Mouse (Mus musculus): ENCODE measurements at regions not wholly inside any gene's neighbourhood (a gene's known extent, or its start where the extent isn't known, plus 50 kb on each side); places are given as distances from the start of the nearest gene placed in this dataset.

GRCm38 (mm10) chr1:78050231-78050630 is 146.7 kb downstream of the Pax3 start:
- no peaks in the 10 kb centered on the region for H3K9me3 ChIP-seq (ENCODE audit: control insufficient read depth, low read length)
- H3K4me1 ChIP-seq (replicated peaks; ENCODE audit: control insufficient read depth, insufficient read depth, low read length), result no peaks in the 10 kb centered on the region
- ATAC-seq (replicated peaks; ENCODE audit: low FRiP score, low TSS enrichment, low read depth) (no peak), DNase-seq (ENCODE audit: low spot score) (no peak)
- H3K27ac ChIP-seq (ENCODE audit: low read depth), result no peak overlapping the region
- H3K4me3 ChIP-seq (ENCODE audit: low read depth, low read length), result no peak overlapping the region
- no peak overlapping the region for H3K9ac ChIP-seq (ENCODE audit: low read length)
- H3K27me3 ChIP-seq (replicated peaks; ENCODE audit: control insufficient read depth, insufficient read depth, low read length), result no peaks in the 10 kb centered on the region
- H3K36me3 ChIP-seq (ENCODE audit: control insufficient read depth, insufficient read depth, low read length), result no peaks in the 10 kb centered on the region
- WGBS, result 83% methylated on average over 3 of the region's 3 CpGs
- no peak overlapping the region for H3K4me2 ChIP-seq (ENCODE audit: low read length)

DNA sequence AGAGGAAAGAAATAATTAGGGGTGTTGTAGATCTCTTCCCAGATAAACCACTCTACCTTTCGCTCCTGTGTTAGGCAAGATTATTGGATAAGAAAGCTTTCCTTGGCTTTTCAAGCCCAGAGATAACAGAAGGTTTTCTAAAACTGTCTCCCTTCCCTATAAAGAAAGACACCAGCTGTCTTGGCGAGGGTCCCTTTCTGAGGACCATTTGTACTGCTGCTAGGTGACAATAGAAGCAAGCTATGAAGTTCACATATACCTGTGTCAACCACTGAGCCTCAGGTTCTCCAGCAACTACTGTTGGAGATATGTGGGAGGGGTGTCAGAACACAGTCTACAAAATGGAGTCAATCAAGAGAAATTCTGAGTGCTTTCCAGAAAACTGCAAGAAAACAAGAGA is 164.6 kb downstream of the Pax3 start:
- ATAC-seq (replicated peaks; ENCODE audit: low FRiP score, low TSS enrichment, low read depth), result no peak
- 73% methylated on average over 2 of the region's 2 CpGs for WGBS

GRCm38 (mm10) chr1:78021766-78022165 is 175.2 kb downstream of the Pax3 start:
- 21% methylated on average over 6 of the region's 6 CpGs for WGBS
- DNase-seq (ENCODE audit: low spot score) (no peak), ATAC-seq (replicated peaks; ENCODE audit: low FRiP score, low TSS enrichment, low read depth) (no peak)
- no peak overlapping the region for H3K4me2 ChIP-seq (ENCODE audit: low read length)
- no peaks in the 10 kb centered on the region for H3K36me3 ChIP-seq (ENCODE audit: control insufficient read depth, insufficient read depth, low read length)
- peaks cover 2% of the 10 kb centered on the region; the same call in 1 of the 2 replicates for H3K4me1 ChIP-seq (replicated peaks; ENCODE audit: control insufficient read depth, insufficient read depth, low read length)
- H3K9me3 ChIP-seq (ENCODE audit: control insufficient read depth, low read length), result no peaks in the 10 kb centered on the region
- no peak overlapping the region for H3K27ac ChIP-seq (ENCODE audit: low read depth)
- no peaks in the 10 kb centered on the region for H3K27me3 ChIP-seq (replicated peaks; ENCODE audit: control insufficient read depth, insufficient read depth, low read length)
- no peak overlapping the region for H3K9ac ChIP-seq (ENCODE audit: low read length)
- no peak overlapping the region for H3K4me3 ChIP-seq (ENCODE audit: low read depth, low read length)

More for the DNA sequence above, 164.6 kb downstream of the Pax3 start:
- no peaks in the 10 kb centered on the region for H3K27me3 ChIP-seq (replicated peaks; ENCODE audit: control insufficient read depth, insufficient read depth, low read length)
- DNase-seq (ENCODE audit: low spot score), result no peak
- H3K9ac ChIP-seq (ENCODE audit: low read length), result no peak overlapping the region
- no peak overlapping the region for H3K4me3 ChIP-seq (ENCODE audit: low read depth, low read length)
- no peak overlapping the region for H3K4me2 ChIP-seq (ENCODE audit: low read length)
- no peak overlapping the region for H3K27ac ChIP-seq (ENCODE audit: low read depth)
- H3K36me3 ChIP-seq (ENCODE audit: control insufficient read depth, insufficient read depth, low read length), result no peaks in the 10 kb centered on the region
- no peaks in the 10 kb centered on the region for H3K4me1 ChIP-seq (replicated peaks; ENCODE audit: control insufficient read depth, insufficient read depth, low read length)
- H3K9me3 ChIP-seq (ENCODE audit: control insufficient read depth, low read length), result no peaks in the 10 kb centered on the region

DNA sequence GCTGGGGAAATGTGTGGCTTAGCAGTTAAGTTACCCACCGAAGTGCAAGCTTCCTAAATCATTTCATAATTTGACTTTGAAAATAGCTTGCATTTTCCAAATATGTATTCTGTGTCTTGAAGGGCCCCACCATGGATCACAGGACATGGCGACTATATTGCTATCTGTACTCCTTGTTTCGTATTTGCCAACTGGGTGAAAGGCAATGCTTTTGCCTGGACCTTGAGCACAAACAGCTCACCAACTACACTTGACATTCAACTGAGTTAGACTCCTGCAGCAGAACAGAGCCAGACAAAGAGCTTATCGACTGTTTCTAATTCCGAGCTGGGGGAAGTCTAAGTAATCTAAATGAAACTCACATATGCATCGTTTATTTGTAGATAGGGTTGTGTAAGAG is 175.9 kb downstream of the Pax3 start:
- Histone ChIP-seq H3K9me3 (ENCODE audit: control insufficient read depth, low read length) (no peaks in the 10 kb centered on the region), H3K4me3 (ENCODE audit: low read depth, low read length) (no peak overlapping the region), H3K27me3 (replicated peaks; ENCODE audit: control insufficient read depth, insufficient read depth, low read length) (no peaks in the 10 kb centered on the region), H3K9ac (ENCODE audit: low read length) (no peak overlapping the region), H3K27ac (ENCODE audit: low read depth) (no peak overlapping the region), H3K36me3 (ENCODE audit: control insufficient read depth, insufficient read depth, low read length) (no peaks in the 10 kb centered on the region), H3K4me1 (replicated peaks; ENCODE audit: control insufficient read depth, insufficient read depth, low read length) (peaks cover 2% of the 10 kb centered on the region; the same call in 1 of the 2 replicates), H3K4me2 (ENCODE audit: low read length) (no peak overlapping the region)
- no peak for ATAC-seq (replicated peaks; ENCODE audit: low FRiP score, low TSS enrichment, low read depth)
- WGBS, result 65% methylated on average over 6 of the region's 6 CpGs
- no peak for DNase-seq (ENCODE audit: low spot score)

DNA sequence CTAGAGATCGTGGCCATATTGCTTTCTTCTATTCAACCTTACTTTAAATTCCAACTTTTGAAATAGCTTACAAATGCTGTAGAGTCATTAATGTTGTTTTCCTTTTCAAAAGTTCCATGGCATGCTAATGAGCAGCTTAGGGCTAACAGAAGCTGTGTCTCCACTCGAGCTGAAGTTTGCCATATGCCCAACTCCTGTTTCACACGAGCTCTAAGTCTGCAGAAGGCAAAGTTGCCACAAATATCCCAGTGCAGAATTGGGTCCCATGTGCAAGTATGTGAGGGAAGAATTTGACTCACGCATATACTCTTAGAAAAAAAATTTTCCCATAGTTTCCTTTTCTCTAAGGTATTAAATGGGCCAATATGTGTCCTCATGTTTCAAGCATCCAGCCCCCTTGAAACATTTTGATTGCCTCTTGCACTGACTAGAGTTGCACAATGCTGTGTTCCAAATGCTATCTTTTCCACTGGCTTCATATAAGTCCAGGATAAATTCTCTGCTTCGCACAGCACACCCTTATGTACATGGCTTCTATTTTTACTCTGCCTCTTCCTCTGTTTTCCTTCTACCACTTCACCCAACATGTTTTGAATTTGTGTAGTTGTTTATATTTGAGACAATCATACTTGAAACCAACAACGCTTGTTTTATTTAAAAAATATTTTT is 178.9 kb downstream of the Pax3 start:
- Histone ChIP-seq H3K36me3 (ENCODE audit: control insufficient read depth, insufficient read depth, low read length) (no peaks in the 10 kb centered on the region), H3K4me2 (ENCODE audit: low read length) (no peak overlapping the region), H3K4me1 (replicated peaks; ENCODE audit: control insufficient read depth, insufficient read depth, low read length) (peaks cover 2% of the 10 kb centered on the region; the same call in 1 of the 2 replicates), H3K27ac (ENCODE audit: low read depth) (no peak overlapping the region), H3K27me3 (replicated peaks; ENCODE audit: control insufficient read depth, insufficient read depth, low read length) (no peaks in the 10 kb centered on the region), H3K9me3 (ENCODE audit: control insufficient read depth, low read length) (no peaks in the 10 kb centered on the region), H3K4me3 (ENCODE audit: low read depth, low read length) (no peak overlapping the region), H3K9ac (ENCODE audit: low read length) (no peak overlapping the region)
- 85% methylated on average over 6 of the region's 6 CpGs for WGBS
- no peak for ATAC-seq (replicated peaks; ENCODE audit: low FRiP score, low TSS enrichment, low read depth)
- DNase-seq (ENCODE audit: low spot score), result no peak

DNA sequence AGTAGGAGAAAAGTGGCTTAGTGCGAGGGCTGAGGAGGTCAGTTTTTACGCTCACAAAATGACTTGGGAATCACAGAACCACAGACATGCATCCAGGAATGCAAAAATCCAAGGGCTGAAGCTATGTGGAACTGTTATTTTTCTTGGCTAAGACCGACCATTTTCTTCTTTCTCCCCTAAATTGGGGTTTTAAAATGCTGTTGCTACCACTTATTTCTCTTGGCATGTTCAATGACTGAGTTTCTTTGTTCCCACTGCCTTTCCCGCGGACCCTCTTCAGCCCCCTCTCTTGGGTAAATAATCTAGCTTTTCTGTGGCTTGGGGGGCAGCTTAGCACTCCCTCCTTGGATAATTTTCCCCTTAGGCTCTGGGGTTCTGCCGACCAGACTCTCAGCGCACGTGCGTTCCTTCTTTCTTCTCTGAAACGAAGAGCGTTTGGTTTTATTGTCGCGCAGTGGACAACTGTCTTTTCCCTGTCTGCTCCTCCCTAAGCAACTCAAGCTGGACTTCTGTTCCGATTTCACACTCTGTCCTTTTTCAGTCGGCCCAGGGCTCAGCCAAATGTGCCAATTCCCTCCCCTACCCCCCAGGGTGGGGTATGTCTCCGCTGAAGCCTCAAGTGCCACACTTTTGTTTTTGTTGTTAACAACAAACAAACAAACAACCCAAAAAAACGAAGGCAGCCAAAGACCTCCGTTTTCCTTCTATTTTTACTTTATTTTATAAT is 180.2 kb downstream of the Pax3 start:
- no peak for ATAC-seq (replicated peaks; ENCODE audit: low FRiP score, low TSS enrichment, low read depth)
- Histone ChIP-seq H3K27me3 (replicated peaks; ENCODE audit: control insufficient read depth, insufficient read depth, low read length) (no peaks in the 10 kb centered on the region), H3K4me1 (replicated peaks; ENCODE audit: control insufficient read depth, insufficient read depth, low read length) (0 out of 2 replicates have a peak, but pooled peaks cover 2% of the 10 kb centered on the region), H3K27ac (ENCODE audit: low read depth) (no peak overlapping the region), H3K4me3 (ENCODE audit: low read depth, low read length) (no peak overlapping the region), H3K4me2 (ENCODE audit: low read length) (no peak overlapping the region), H3K9ac (ENCODE audit: low read length) (no peak overlapping the region), H3K36me3 (ENCODE audit: control insufficient read depth, insufficient read depth, low read length) (no peaks in the 10 kb centered on the region), H3K9me3 (ENCODE audit: control insufficient read depth, low read length) (no peaks in the 10 kb centered on the region)
- 53% methylated on average over 18 of the region's 18 CpGs for WGBS
- DNase-seq (ENCODE audit: low spot score), result no peak

- no peaks in the 10 kb centered on the region for H3K9me3 ChIP-seq (ENCODE audit: control insufficient read depth, low read length)
- no peaks in the 10 kb centered on the region for H3K4me1 ChIP-seq (replicated peaks; ENCODE audit: control insufficient read depth, insufficient read depth, low read length)
- 62% methylated on average over 3 of the region's 3 CpGs for WGBS
- ATAC-seq (replicated peaks; ENCODE audit: low FRiP score, low TSS enrichment, low read depth) (no peak), DNase-seq (ENCODE audit: low spot score) (no peak)
- no peaks in the 10 kb centered on the region for H3K36me3 ChIP-seq (ENCODE audit: control insufficient read depth, insufficient read depth, low read length)
- H3K4me3 ChIP-seq (ENCODE audit: low read depth, low read length), result no peak overlapping the region
- H3K27ac ChIP-seq (ENCODE audit: low read depth), result no peak overlapping the region
- no peak overlapping the region for H3K4me2 ChIP-seq (ENCODE audit: low read length)
- no peaks in the 10 kb centered on the region for H3K27me3 ChIP-seq (replicated peaks; ENCODE audit: control insufficient read depth, insufficient read depth, low read length)
- no peak overlapping the region for H3K9ac ChIP-seq (ENCODE audit: low read length)
These were observed 180.9 kb downstream of the Pax3 start for GRCm38 (mm10) chr1:78015999-78016398.

DNA sequence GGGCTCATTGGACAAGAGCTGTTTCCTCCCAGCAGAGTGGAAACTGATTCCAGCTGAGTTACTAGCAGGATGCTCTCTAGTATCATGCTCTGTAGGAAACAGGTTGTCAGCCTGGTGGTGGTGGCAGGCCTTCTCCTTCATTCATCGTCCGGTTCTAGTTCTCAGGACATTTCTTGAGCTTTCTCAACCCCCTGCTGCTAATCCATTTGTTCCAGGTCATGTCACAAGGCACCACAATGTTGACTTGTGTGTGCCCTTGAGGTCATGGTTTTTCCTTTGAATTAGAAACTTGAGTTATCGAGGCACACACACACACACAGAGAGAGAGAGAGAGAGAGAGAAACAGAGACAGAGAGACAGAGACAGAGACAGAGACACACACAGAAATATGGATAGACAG is 183.5 kb downstream of the Pax3 start:
- Histone ChIP-seq H3K9ac (ENCODE audit: low read length) (no peak overlapping the region), H3K4me2 (ENCODE audit: low read length) (no peak overlapping the region), H3K9me3 (ENCODE audit: control insufficient read depth, low read length) (no peaks in the 10 kb centered on the region), H3K27ac (ENCODE audit: low read depth) (no peak overlapping the region), H3K36me3 (ENCODE audit: control insufficient read depth, insufficient read depth, low read length) (no peaks in the 10 kb centered on the region), H3K4me1 (replicated peaks; ENCODE audit: control insufficient read depth, insufficient read depth, low read length) (no peaks in the 10 kb centered on the region), H3K27me3 (replicated peaks; ENCODE audit: control insufficient read depth, insufficient read depth, low read length) (no peaks in the 10 kb centered on the region), H3K4me3 (ENCODE audit: low read depth, low read length) (no peak overlapping the region)
- ATAC-seq (replicated peaks; ENCODE audit: low FRiP score, low TSS enrichment, low read depth) (no peak), DNase-seq (ENCODE audit: low spot score) (no peak)
- WGBS, result 49% methylated on average over 3 of the region's 3 CpGs
